Mouse (Mus musculus): Measurements from ENCODE around the gene Dock9. TPM values are rescaled to one million over a fixed set of nuclear protein-coding genes. Genes with fewer than 3 reads are reported as not detected.

The Dock9 gene
- polyA plus RNA-seq, 1 experiment from 2014 or later, result 11.2 TPM

DNA sequence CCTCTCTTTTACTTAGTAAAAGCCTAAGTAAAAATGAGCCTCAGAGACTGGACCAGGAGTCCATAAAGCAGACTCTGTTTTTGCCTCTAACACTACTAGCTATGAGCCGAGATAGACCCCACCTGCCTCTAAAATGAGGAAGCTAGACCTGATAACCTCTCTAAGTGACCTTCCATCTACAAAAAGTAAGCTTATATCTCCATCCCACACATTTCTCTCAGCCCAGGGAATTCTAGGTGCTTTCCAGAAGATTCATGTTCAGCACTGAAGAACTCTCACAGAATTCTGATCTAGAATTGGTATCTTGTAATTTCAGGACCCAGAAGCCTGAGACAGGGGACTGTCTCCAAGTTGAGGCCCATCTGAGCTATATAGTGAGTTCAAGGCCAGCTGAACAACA is 12.2 kb downstream of the Dock9 start:
- no peak overlapping the region for H3K27ac ChIP-seq (replicated peaks; ENCODE audit: low read depth, low read length)
- H3K36me3 ChIP-seq (ENCODE audit: control insufficient read depth, insufficient read depth, low read length), result no peaks in the 10 kb centered on the region
- H3K9ac ChIP-seq (replicated peaks; ENCODE audit: low read length), result no peak overlapping the region
- no peaks in the 10 kb centered on the region for H3K4me1 ChIP-seq (ENCODE audit: control insufficient read depth, insufficient read depth, low read length)
- H3K4me3 ChIP-seq (replicated peaks; ENCODE audit: low read depth, low read length), result no peak overlapping the region
- ATAC-seq (ENCODE audit: low FRiP score, low TSS enrichment) (no peak), DNase-seq (no peak)
- H3K9me3 ChIP-seq (ENCODE audit: control insufficient read depth, low read length), result no peaks in the 10 kb centered on the region
- no peak overlapping the region for H3K4me2 ChIP-seq (ENCODE audit: low read length)
- H3K27me3 ChIP-seq (ENCODE audit: control insufficient read depth, insufficient read depth, low read length), result no peaks in the 10 kb centered on the region
- 91% methylated on average over 1 of the region's 1 CpGs for WGBS

DNA sequence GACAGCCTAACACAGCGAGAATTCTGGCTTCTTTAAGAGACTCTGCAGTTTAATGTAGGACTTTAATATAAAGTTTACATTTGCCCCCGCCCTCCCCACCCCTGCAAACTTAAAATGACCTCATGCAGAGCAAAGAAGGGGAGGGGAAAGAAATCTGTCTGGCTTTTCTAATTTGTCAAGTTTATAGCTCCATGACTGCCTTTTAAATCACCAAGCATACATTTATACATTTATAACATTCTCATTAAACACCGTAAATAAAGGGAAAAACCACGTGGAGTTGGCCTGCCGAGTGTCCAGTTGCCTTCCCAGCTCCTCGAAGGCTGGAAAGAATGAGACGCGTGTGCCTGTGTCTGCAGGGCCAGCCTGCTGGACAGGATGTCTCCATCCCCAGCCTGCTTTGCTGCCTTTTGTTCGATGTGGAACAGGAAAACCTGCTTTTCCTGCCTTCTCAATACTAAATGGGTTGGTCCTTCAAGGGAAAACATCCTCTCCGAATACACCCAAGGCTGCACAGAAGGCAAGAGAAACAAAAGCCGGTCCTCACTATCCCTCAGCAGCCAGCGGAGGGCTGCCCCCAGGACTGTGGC is 16.6 kb downstream of the Dock9 start:
- Histone ChIP-seq H3K27ac (replicated peaks; ENCODE audit: low read depth, low read length) (no peak overlapping the region), H3K9ac (replicated peaks; ENCODE audit: low read length) (no peak overlapping the region), H3K27me3 (ENCODE audit: control insufficient read depth, insufficient read depth, low read length) (no peaks in the 10 kb centered on the region), H3K9me3 (ENCODE audit: control insufficient read depth, low read length) (no peaks in the 10 kb centered on the region), H3K36me3 (ENCODE audit: control insufficient read depth, insufficient read depth, low read length) (no peaks in the 10 kb centered on the region), H3K4me1 (ENCODE audit: control insufficient read depth, insufficient read depth, low read length) (no peaks in the 10 kb centered on the region), H3K4me2 (ENCODE audit: low read length) (no peak overlapping the region), H3K4me3 (replicated peaks; ENCODE audit: low read depth, low read length) (no peak overlapping the region)
- ATAC-seq (ENCODE audit: low FRiP score, low TSS enrichment) (no peak), DNase-seq (no peak)
- WGBS, result 57% methylated on average over 12 of the region's 12 CpGs

DNA sequence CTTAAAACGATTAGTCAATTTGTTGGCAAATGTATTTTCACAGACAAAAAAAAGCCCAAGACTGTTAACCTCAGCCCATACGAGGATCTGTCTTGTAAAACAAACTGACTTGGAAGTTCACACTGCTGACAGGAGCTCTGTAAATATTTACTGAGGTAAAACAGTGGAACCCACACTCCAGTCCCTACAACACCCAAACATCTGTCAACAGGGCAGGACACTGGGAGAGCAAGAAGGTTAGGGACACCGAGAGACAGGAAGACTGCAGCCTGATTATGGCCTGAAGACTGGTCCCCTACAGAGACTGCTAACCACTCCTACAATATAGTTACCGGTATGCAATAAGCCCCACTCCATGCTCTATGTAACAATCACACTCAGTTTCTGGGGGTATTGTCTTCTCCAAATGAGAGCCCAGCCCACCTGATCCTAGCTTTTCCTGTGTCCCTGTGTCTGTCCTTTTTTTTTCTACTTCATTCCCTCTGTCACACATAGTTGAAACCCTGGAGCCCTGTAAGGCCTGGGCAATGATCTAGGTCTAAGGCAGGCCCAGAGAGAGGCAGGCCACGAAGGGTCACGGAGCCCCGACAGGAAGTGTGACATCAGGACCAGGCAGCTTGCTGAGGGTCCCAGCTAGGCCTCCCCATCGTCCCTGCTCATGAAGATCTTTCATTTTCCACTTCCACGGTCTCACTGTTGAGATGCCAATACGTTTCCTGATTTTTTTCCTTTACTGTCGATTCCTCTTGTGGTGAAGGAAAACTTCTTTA is 17.3 kb downstream of the Dock9 start:
- Histone ChIP-seq H3K27me3 (ENCODE audit: control insufficient read depth, insufficient read depth, low read length) (no peaks in the 10 kb centered on the region), H3K4me3 (replicated peaks; ENCODE audit: low read depth, low read length) (no peak overlapping the region), H3K9ac (replicated peaks; ENCODE audit: low read length) (no peak overlapping the region), H3K27ac (replicated peaks; ENCODE audit: low read depth, low read length) (no peak overlapping the region), H3K4me1 (ENCODE audit: control insufficient read depth, insufficient read depth, low read length) (no peaks in the 10 kb centered on the region), H3K36me3 (ENCODE audit: control insufficient read depth, insufficient read depth, low read length) (no peaks in the 10 kb centered on the region), H3K4me2 (ENCODE audit: low read length) (no peak overlapping the region), H3K9me3 (ENCODE audit: control insufficient read depth, low read length) (no peaks in the 10 kb centered on the region)
- WGBS, result 81% methylated on average over 11 of the region's 11 CpGs
- no peak for ATAC-seq (ENCODE audit: low FRiP score, low TSS enrichment)
- DNase-seq, result no peak

DNA sequence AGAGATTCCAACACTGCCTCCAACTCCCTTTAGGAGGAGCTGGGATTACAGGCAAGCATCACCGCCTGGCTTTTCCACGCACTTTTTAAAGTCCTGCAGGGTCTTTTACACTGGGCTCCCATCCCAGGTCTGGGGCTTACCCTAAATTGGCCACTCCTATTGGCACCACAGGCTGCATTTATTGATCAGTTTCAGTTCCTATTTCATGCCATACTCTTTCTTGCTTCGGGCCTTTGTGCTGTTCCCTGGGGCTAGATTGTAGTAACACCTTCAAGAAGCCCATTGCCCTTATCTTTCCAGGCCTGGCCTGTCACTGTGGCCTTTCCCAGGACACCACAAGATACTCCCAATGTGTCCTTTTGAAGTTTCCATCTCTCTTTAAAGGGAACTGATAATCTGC is 18.0 kb downstream of the Dock9 start:
- 82% methylated on average over 3 of the region's 3 CpGs for WGBS
- no peaks in the 10 kb centered on the region for H3K36me3 ChIP-seq (ENCODE audit: control insufficient read depth, insufficient read depth, low read length)
- no peaks in the 10 kb centered on the region for H3K4me1 ChIP-seq (ENCODE audit: control insufficient read depth, insufficient read depth, low read length)
- no peak overlapping the region for H3K4me2 ChIP-seq (ENCODE audit: low read length)
- ATAC-seq (ENCODE audit: low FRiP score, low TSS enrichment) (no peak), DNase-seq (no peak)
- no peaks in the 10 kb centered on the region for H3K9me3 ChIP-seq (ENCODE audit: control insufficient read depth, low read length)
- no peak overlapping the region for H3K4me3 ChIP-seq (replicated peaks; ENCODE audit: low read depth, low read length)
- no peak overlapping the region for H3K27ac ChIP-seq (replicated peaks; ENCODE audit: low read depth, low read length)
- H3K9ac ChIP-seq (replicated peaks; ENCODE audit: low read length), result no peak overlapping the region
- H3K27me3 ChIP-seq (ENCODE audit: control insufficient read depth, insufficient read depth, low read length), result no peaks in the 10 kb centered on the region

DNA sequence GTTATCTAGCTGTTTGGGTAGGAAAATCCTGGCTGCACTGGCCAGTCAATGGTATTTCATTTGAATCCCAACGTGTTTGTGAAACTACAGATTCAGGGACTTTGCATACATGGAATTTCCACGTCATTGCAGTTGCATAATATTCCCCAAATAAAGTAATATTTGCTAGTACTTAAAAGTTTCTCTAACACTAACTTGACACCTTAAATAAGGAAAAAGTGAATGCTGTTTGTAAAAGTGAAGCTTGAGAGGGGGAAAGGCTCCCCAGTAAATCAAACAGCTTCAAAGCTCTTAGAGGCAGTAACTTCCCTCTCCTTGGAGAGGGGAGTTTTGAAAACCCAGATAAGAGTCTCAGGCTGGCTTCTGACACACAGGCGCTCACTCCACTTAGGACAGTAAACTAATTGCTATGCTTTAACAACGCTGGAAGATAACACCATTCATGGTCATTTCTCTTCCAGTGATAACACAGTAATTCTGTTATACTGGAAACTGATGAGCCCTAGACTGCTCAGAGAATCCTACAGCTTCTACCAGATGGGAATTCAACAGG is 20.3 kb downstream of the Dock9 start:
- Histone ChIP-seq H3K27me3 (ENCODE audit: control insufficient read depth, insufficient read depth, low read length) (no peaks in the 10 kb centered on the region), H3K4me1 (ENCODE audit: control insufficient read depth, insufficient read depth, low read length) (no peaks in the 10 kb centered on the region), H3K4me3 (replicated peaks; ENCODE audit: low read depth, low read length) (no peak overlapping the region), H3K4me2 (ENCODE audit: low read length) (no peak overlapping the region), H3K9me3 (ENCODE audit: control insufficient read depth, low read length) (no peaks in the 10 kb centered on the region), H3K27ac (replicated peaks; ENCODE audit: low read depth, low read length) (no peak overlapping the region), H3K9ac (replicated peaks; ENCODE audit: low read length) (no peak overlapping the region), H3K36me3 (ENCODE audit: control insufficient read depth, insufficient read depth, low read length) (no peaks in the 10 kb centered on the region)
- 91% methylated on average over 4 of the region's 4 CpGs for WGBS
- DNase-seq (no peak), ATAC-seq (ENCODE audit: low FRiP score, low TSS enrichment) (no peak)

DNA sequence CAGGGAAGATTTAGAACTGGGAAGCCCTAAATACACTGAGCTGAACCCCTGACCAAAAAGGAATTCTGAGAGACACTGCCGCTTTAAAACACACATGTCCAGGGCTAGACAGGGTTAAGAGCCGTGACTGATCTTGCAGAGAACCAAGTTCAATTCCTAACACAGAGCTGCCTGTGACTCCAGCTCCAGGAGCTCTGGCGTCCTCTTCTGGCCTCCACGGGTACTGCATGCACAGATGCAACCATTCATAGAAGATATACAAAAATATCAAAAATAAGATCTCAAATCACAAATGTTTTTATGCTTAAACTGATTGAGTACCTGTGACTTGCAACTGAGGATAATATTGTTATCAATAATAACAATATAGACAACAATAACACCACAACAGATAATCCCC is 20.9 kb downstream of the Dock9 start:
- no peaks in the 10 kb centered on the region for H3K27me3 ChIP-seq (ENCODE audit: control insufficient read depth, insufficient read depth, low read length)
- DNase-seq, result no peak
- H3K4me1 ChIP-seq (ENCODE audit: control insufficient read depth, insufficient read depth, low read length), result no peaks in the 10 kb centered on the region
- no peak for ATAC-seq (ENCODE audit: low FRiP score, low TSS enrichment)
- WGBS, result 82% methylated on average over 4 of the region's 4 CpGs
- no peak overlapping the region for H3K27ac ChIP-seq (replicated peaks; ENCODE audit: low read depth, low read length)
- no peak overlapping the region for H3K9ac ChIP-seq (replicated peaks; ENCODE audit: low read length)
- no peaks in the 10 kb centered on the region for H3K9me3 ChIP-seq (ENCODE audit: control insufficient read depth, low read length)
- H3K4me2 ChIP-seq (ENCODE audit: low read length), result no peak overlapping the region
- H3K4me3 ChIP-seq (replicated peaks; ENCODE audit: low read depth, low read length), result no peak overlapping the region
- H3K36me3 ChIP-seq (ENCODE audit: control insufficient read depth, insufficient read depth, low read length), result no peaks in the 10 kb centered on the region

DNA sequence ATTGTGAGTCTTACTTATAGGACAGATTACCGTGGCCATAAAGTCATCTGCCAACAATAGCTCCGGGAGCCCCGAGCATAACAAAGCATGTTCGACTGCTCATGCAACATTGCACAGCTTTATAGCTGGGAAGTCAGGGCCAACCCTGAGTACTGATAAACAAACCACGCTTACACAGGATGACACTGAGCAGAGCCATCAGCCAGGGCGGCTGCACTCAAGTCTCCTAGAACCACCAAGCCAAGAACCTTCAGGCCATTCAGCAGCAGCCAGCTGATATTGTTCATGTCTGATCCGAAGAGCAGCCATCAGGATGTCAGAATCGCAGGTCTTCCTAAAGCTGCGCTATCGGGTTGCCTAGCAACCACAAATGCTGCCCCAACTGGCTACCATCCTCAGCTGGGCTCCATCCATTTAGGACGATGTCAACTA is 35.6 kb downstream of the Dock9 start:
- WGBS, result 26% methylated on average over 11 of the region's 11 CpGs
- ATAC-seq (ENCODE audit: low FRiP score, low TSS enrichment) (peak; percentile 46), DNase-seq (peak; percentile 75)
- Histone ChIP-seq H3K27ac (replicated peaks; ENCODE audit: low read depth, low read length) (peak overlapping the region; percentile 66), H3K36me3 (ENCODE audit: control insufficient read depth, insufficient read depth, low read length) (no peaks in the 10 kb centered on the region), H3K4me2 (ENCODE audit: low read length) (no peak overlapping the region; the same call in 1 of the 2 replicates), H3K4me1 (ENCODE audit: control insufficient read depth, insufficient read depth, low read length) (peaks cover 7% of the 10 kb centered on the region; the same call in 1 of the 2 replicates), H3K9me3 (ENCODE audit: control insufficient read depth, low read length) (no peaks in the 10 kb centered on the region), H3K4me3 (replicated peaks; ENCODE audit: low read depth, low read length) (no peak overlapping the region), H3K27me3 (ENCODE audit: control insufficient read depth, insufficient read depth, low read length) (no peaks in the 10 kb centered on the region), H3K9ac (replicated peaks; ENCODE audit: low read length) (0 out of 2 replicates have a peak overlapping the region, but pooled peaks have one; percentile 23)

DNA sequence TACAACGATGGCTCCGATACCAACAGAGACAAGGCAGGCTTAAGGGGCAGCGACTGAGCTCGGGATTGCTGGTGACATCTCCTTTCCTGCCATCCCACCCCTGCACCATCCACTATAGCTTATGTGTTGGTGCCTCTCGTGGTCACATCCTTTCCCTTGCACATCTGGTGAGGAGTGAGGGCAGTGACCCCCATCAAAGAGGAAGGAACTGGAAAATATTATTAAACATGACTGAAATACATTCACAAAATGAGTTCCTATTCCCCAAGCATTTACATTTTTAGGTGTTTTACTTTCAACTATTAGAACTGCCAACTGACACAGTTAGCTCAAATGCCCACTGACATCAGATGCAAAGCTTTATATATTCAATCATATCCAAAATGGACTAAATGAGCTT is 37.2 kb downstream of the Dock9 start:
- peaks cover 7% of the 10 kb centered on the region; the same call in 1 of the 2 replicates for H3K4me1 ChIP-seq (ENCODE audit: control insufficient read depth, insufficient read depth, low read length)
- H3K27me3 ChIP-seq (ENCODE audit: control insufficient read depth, insufficient read depth, low read length), result no peaks in the 10 kb centered on the region
- no peak overlapping the region for H3K9ac ChIP-seq (replicated peaks; ENCODE audit: low read length)
- no peaks in the 10 kb centered on the region for H3K9me3 ChIP-seq (ENCODE audit: control insufficient read depth, low read length)
- H3K4me3 ChIP-seq (replicated peaks; ENCODE audit: low read depth, low read length), result no peak overlapping the region
- no peak overlapping the region for H3K4me2 ChIP-seq (ENCODE audit: low read length)
- DNase-seq, result no peak
- no peak for ATAC-seq (ENCODE audit: low FRiP score, low TSS enrichment)
- no peaks in the 10 kb centered on the region for H3K36me3 ChIP-seq (ENCODE audit: control insufficient read depth, insufficient read depth, low read length)
- 84% methylated on average over 5 of the region's 5 CpGs for WGBS
- H3K27ac ChIP-seq (replicated peaks; ENCODE audit: low read depth, low read length), result no peak overlapping the region

DNA sequence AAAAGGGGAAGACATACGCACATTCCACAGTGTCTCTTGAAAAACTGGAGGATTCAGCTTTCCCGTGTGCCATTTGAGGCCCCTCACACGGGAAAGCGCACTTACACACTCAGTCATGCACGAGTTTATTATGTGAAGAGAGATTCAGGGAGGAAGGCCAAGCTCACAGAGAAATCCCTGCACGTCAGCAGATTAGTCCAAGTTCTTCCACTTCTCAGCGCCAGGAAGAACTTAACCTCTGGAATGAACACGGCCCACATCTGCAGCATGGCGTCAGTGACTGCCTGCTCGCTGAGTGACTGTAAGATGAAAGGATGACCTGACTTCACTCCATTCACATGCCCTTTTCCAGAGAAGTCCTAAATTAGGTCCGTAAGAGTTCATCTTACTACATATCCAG is 43.5 kb downstream of the Dock9 start:
- no peak overlapping the region for H3K27ac ChIP-seq (replicated peaks; ENCODE audit: low read depth, low read length)
- 73% methylated on average over 11 of the region's 11 CpGs for WGBS
- ATAC-seq (ENCODE audit: low FRiP score, low TSS enrichment), result no peak

More for the DNA sequence above, 43.5 kb downstream of the Dock9 start:
- Histone ChIP-seq H3K4me3 (replicated peaks; ENCODE audit: low read depth, low read length) (no peak overlapping the region), H3K9me3 (ENCODE audit: control insufficient read depth, low read length) (no peaks in the 10 kb centered on the region), H3K4me2 (ENCODE audit: low read length) (no peak overlapping the region), H3K36me3 (ENCODE audit: control insufficient read depth, insufficient read depth, low read length) (no peaks in the 10 kb centered on the region), H3K9ac (replicated peaks; ENCODE audit: low read length) (no peak overlapping the region), H3K4me1 (ENCODE audit: control insufficient read depth, insufficient read depth, low read length) (no peaks in the 10 kb centered on the region), H3K27me3 (ENCODE audit: control insufficient read depth, insufficient read depth, low read length) (no peaks in the 10 kb centered on the region)
- DNase-seq, result no peak

Measured in midbrain, embryonic 14.5 days (tissue).